Comparison of ENCODE assay signal across 16 mouse cellular contexts in genomic region chr9:122398746-122399145, GRCm38 (mm10). TPM values are rescaled to one million over a fixed set of nuclear protein-coding genes. Genes with fewer than 3 reads are reported as not detected.
DNase-seq lines count a peak whose midpoint lies in the region; ATAC-seq and TF ChIP-seq lines count a peak whose summit lies in the region.
"Had no signal": no experiment of that assay in that cellular context is flagged by ENCODE, and none has a peak within 500 bp of the region (broad histone marks: within the 10 kb centered on the region; RNA-seq: fewer than 3 reads in every experiment).

No protein-coding gene starts in this region.

- H3K27ac ChIP-seq in limb, embryonic 12.5 days = no peak overlapping the region
- H3K27ac ChIP-seq in limb, embryonic 10.5 days = no peak overlapping the region
- H3K27ac ChIP-seq: gastrocnemius, adult 2 months; intestine, embryonic 15.5 days; macrophage had no signal

- intact Hi-C loops in left cerebral cortex, postnatal 14 days (cut with DNase I) = no loop called here

- no peak overlapping the region for H3K4me3 ChIP-seq in limb, embryonic 12.5 days (replicated peaks)
- no peak overlapping the region for H3K4me3 ChIP-seq in limb, embryonic 10.5 days
- H3K4me3 ChIP-seq: gastrocnemius, adult 2 months; intestine, embryonic 15.5 days had no signal

- H3K4me1 ChIP-seq in limb, embryonic 12.5 days (replicated peaks) = 0 out of 2 replicates have a peak, but pooled peaks cover 3% of the 10 kb centered on the region
- peaks cover 14% of the 10 kb centered on the region for H3K4me1 ChIP-seq in limb, embryonic 10.5 days
- H3K4me1 ChIP-seq: intestine, embryonic 15.5 days had no signal

- H3K27me3 ChIP-seq in limb, embryonic 12.5 days = no peaks in the 10 kb centered on the region
- no peaks in the 10 kb centered on the region for H3K27me3 ChIP-seq in limb, embryonic 10.5 days (ENCODE audit: low read depth, poor library complexity, severe bottlenecking)
- H3K27me3 ChIP-seq: intestine, embryonic 15.5 days had no signal

- no peak for TF ChIP-seq POLR2A in brain, embryonic 14.5 days (IDR thresholded peaks at IDR 0.05; ENCODE audit: borderline replicate concordance, extremely low read depth, insufficient read depth, insufficient read length, poor library complexity, severe bottlenecking)

- no peaks in the 10 kb centered on the region for H3K36me3 ChIP-seq in limb, embryonic 12.5 days
- H3K36me3 ChIP-seq in limb, embryonic 10.5 days = no peaks in the 10 kb centered on the region
- H3K36me3 ChIP-seq: intestine, embryonic 15.5 days had no signal

- 19% methylated on average over 7 of the region's 7 CpGs for WGBS in limb, embryonic 12.5 days
- WGBS in limb, embryonic 10.5 days = 22% methylated on average over 7 of the region's 7 CpGs

- no peak for ATAC-seq in limb, embryonic 12.5 days (ENCODE audit: insufficient number of reproducible peaks, insufficient read depth, low FRiP score, low TSS enrichment, low read depth)
- ATAC-seq: intestine, embryonic 15.5 days; liver, postnatal 0 days had no signal

- no peak overlapping the region for H3K4me2 ChIP-seq in limb, embryonic 12.5 days
- H3K4me2 ChIP-seq: heart, embryonic 11.5 days; intestine, embryonic 15.5 days had no signal

- H3K9ac ChIP-seq in limb, embryonic 12.5 days (replicated peaks) = 0 out of 2 replicates have a peak overlapping the region, but pooled peaks have one; percentile 2
- H3K9ac ChIP-seq: intestine, embryonic 15.5 days; liver, postnatal 0 days had no signal

- no peak for TF ChIP-seq CTCF in brain, embryonic 14.5 days (IDR thresholded peaks at IDR 0.05; ENCODE audit: borderline replicate concordance, extremely low read depth, insufficient read depth, insufficient read length)

- H3K9me3 ChIP-seq in limb, embryonic 12.5 days = no peaks in the 10 kb centered on the region
- no peaks in the 10 kb centered on the region for H3K9me3 ChIP-seq in limb, embryonic 10.5 days (replicated peaks)
- H3K9me3 ChIP-seq: intestine, embryonic 15.5 days had no signal

- no peak for DNase-seq in limb, embryonic 10.5 days (ENCODE audit: low spot score)
- peak; percentile 40 for DNase-seq in brain, embryonic 14.5 days (ENCODE audit: low read depth)
- peak; percentile 42 to 57 for DNase-seq in left cerebral cortex, postnatal 14 days (ENCODE audit: low spot score in 2 of 2)
- DNase-seq in thymus, postnatal 25 days = peak; percentile 55
- no peak for DNase-seq in adrenal gland, postnatal 4 days (ENCODE audit: low spot score in 2 of 2)
- DNase-seq in kidney, adult 18-20 months = no peak
- DNase-seq: adrenal gland, postnatal 10 days; cerebellum, adult 11-12 months; gastrocnemius, adult 2 months; heart, postnatal 4 days; liver, postnatal 0 days; spleen, adult 18-20 months had no signal

RNA-seq across cellular contexts. Expression of gene Abhd5, which starts 47.3 kb away (rescaled TPM):
- polyA plus RNA-seq in limb, embryonic 12.5 days (2016; fragmentation: Nextera tagmentation; extraction: Ambion mirVana) = 22.2 and 26.3 TPM in 2 replicates
- polyA plus RNA-seq in limb, embryonic 10.5 days (2016; fragmentation: Nextera tagmentation; extraction: Ambion mirVana) = 18.0 and 20.3 TPM in 2 replicates
- 15.9 and 18.0 TPM in 2 replicates for polyA plus RNA-seq in brain, embryonic 14.5 days (2012; rRNA removed)
- 10 to 100 TPM; 28.4 to 30.3 TPM for total RNA-seq in left cerebral cortex, postnatal 14 days (2021)
- 10 to 100 TPM; 43.5 to 50.2 TPM for total RNA-seq in adrenal gland, postnatal 4 days (2021)

Comparison
In these comparisons a context has a peak if more than half of its experiments do, and no peak if none do; other contexts are left out.
1. DNase-seq: peak in brain, embryonic 14.5 days (single experiment), left cerebral cortex, postnatal 14 days (2 of 2) and thymus, postnatal 25 days (single experiment); none in limb, embryonic 10.5 days (single experiment), adrenal gland, postnatal 4 days (0 of 2) and kidney, adult 18-20 months (single experiment).